Mouse (Mus musculus) spleen, postnatal 0 days (tissue): ENCODE data around the gene Psors1c2. TPM values are rescaled to one million over a fixed set of nuclear protein-coding genes. Genes with fewer than 3 reads are reported as not detected.

Experiments
- polyA plus RNA-seq: library from polyadenylated mRNA; unstranded; fragments of >200 nt; fragmentation: Nextera tagmentation; extraction: Ambion mirVana; gene quantifications from 2 replicates; pipeline ENCODE4 v1.2.1, GENCODE M21; 2015

The Psors1c2 gene
- 0.16 TPM in 1 of 2 replicates, not detected in the other for polyA plus RNA-seq

DNA sequence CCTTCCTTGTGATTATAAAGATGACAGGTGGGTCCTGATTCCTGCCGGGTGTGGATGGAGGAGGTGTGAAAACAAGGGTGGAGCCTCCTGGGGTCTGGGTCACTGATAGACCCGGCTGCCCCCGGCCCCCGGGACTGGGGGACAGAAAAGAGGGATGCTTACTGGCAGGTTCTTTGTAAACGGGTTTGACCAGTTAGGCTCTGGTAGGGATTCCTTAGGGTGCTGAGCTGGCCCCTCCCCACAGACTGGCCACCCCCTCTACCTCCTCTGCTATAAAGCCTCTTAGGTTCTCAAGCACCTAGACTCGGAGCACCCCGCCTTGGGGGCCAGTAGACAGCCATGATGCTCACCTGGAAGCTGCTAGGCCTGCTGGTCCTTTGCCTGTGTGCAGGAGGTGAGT lies at the start of gene Psors1c2:
TSS of gene Psors1c2 (plus strand) at position 301 of the 400 bp plus-strand sequence.

DNA sequence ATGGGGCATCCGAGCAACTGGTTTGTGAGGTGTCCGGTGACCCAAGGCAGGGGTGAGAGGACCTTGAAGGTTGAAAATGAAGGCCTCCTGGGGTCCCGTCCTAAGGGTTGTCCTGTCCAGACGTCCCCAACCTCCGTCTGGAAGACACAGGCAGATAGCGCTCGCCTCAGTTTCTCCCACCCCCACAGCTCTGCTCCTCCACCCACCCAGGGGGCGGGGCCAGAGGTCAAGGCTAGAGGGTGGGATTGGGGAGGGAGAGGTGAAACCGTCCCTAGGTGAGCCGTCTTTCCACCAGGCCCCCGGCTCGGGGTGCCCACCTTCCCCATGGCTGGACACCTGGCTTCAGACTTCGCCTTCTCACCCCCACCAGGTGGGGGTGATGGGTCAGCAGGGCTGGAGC lies 27.2 kb upstream of the Psors1c2 start, which contains the start of gene Pou5f1:
TSS of gene Pou5f1 (plus strand) at position 243 of the 400 bp plus-strand sequence.

DNA sequence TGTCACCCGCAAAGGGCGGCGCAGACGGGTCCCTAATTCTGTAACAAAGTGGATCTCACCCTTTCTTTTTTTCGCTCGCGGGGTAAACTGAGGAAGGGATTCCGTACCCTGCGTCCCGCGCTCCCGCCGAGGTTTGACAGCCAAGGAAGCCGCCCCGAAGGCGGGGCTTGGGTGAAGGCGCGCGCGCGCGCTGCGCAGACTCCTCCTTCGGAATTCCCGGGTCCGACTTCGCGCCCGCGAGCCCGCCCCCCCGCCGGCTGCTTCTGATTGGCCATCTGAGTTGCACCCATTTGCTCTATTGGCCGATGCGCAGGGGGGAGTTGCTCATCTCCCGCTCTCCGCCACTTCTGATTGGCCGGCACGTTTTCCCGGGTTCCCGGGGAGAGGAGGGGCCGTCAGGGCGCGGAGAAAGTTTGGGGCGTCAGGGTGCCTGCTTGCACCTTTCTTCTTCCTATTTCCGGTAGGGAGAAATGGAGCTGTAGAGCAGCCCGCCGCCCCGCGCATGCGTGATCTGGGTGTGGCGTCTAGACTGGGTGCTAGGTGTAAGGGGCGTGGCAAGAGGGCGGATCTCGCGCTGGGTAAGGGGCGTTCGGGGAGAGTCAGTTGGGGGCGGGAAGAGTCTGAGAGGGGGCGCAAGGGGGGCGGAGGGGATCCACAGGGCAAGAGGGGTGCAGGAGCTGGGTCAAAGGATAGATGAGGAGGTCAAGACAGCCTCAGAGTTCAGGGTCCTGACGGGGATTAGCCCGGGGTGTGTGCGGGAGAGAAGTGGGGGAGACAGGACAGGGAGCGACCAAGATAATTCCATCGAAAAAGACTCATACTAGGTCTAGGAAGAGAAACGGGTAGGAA lies 16.1 kb upstream of the Psors1c2 start, which contains the start of the genes Tcf19 and Cchcr1:
TSS of gene Tcf19 (minus strand) at position 173 of the 849 bp plus-strand sequence.
TSS of gene Cchcr1 (plus strand) at position 449 of the 849 bp plus-strand sequence.

DNA sequence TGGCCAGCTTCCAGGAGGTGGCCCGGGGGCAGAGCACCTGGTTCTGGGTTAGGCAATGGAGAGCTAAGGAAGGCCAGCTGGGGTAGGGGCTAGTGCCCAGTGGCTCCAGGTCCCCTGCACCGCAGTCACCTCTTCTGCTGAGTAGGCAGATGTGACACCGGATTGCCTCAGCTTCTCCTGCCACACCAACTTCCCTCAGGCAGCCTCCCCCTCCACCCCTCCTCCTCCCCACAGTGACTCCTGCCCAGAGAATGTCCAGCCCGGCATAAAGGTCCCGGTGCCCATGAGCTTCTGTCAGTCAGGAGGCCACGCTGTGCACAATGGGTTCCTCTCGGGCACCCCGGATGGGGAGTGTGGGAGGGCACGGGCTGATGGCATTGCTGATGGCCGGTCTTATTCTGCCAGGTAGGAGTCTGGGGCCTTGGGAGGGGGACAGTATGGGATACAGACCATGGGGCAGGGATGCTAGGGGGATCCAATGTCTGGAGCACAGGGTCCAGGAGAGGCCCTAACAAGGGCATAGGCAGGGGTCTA lies 18.9 kb downstream of the Psors1c2 start, which contains the start of gene Cdsn:
TSS of gene Cdsn (plus strand) at position 248 of the 534 bp plus-strand sequence.

DNA sequence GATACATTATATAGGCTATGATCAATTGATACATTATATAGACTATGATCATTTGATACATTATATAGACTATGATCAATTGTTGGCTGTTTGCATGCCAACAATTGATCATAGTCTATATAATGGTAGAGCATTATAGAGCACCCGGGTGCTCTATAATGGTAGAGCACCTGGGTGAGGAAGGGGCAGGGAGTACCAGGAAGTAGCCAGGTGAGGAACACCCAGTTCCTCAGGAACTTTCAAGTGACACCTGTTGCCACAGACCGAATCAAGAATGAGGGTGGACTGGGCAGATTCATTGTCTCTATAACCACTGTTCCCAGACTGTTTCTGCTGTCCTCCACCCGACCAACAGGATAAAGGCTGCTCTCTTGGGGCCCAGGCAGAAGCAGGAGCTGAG lies 34.1 kb downstream of the Psors1c2 start, which contains the start of gene 2300002M23Rik:
TSS of gene 2300002M23Rik (plus strand) at position 301 of the 400 bp plus-strand sequence.

Other genes with a start within 250 kb of the Psors1c2 start
- gene H2-Q1, start 212.8 kb upstream of the Psors1c2 start, polyA plus RNA-seq: 0.05 TPM in 1 of 2 replicates, not detected in the other
- 0.10 and 0.35 TPM in 2 replicates for gene H2-Q2, start 191.0 kb upstream of the Psors1c2 start, polyA plus RNA-seq
- 5.0 and 6.1 TPM in 2 replicates for gene H2-Q4, start 153.6 kb upstream of the Psors1c2 start, polyA plus RNA-seq
- 2.0 and 2.4 TPM in 2 replicates for gene H2-Q6, start 108.4 kb upstream of the Psors1c2 start, polyA plus RNA-seq
- gene H2-Q7, start 94.0 kb upstream of the Psors1c2 start, polyA plus RNA-seq: 3.9 and 4.6 TPM in 2 replicates
- 12.6 and 15.2 TPM in 2 replicates for gene H2-Q10, start 63.1 kb upstream of the Psors1c2 start, polyA plus RNA-seq
- 0.10 and 0.12 TPM in 2 replicates for gene Pou5f1, start 27.2 kb upstream of the Psors1c2 start, polyA plus RNA-seq
- 46.3 and 52.7 TPM in 2 replicates for gene Tcf19, start 16.4 kb upstream of the Psors1c2 start, polyA plus RNA-seq
- 9.7 and 11.4 TPM in 2 replicates for gene Cchcr1, start 16.1 kb upstream of the Psors1c2 start, polyA plus RNA-seq
- 0.05 and 0.07 TPM in 2 replicates for gene Cdsn, start 18.9 kb downstream of the Psors1c2 start, polyA plus RNA-seq
- not detected in 2 replicates for gene 2300002M23Rik, start 34.2 kb downstream of the Psors1c2 start, polyA plus RNA-seq
- not detected in 2 replicates for gene Sfta2, start 68.3 kb downstream of the Psors1c2 start, polyA plus RNA-seq
- gene Gm9573, start 93.4 kb downstream of the Psors1c2 start, polyA plus RNA-seq: not detected in 2 replicates
- gene Mucl3, start 110.5 kb downstream of the Psors1c2 start, polyA plus RNA-seq: 0.07 and 0.12 TPM in 2 replicates
- gene Vars2, start 134.4 kb downstream of the Psors1c2 start, polyA plus RNA-seq: 7.5 and 7.6 TPM in 2 replicates
- gene Gtf2h4, start 140.5 kb downstream of the Psors1c2 start, polyA plus RNA-seq: 23.5 and 25.8 TPM in 2 replicates
- 13.8 and 18.6 TPM in 2 replicates for gene Ddr1, start 171.4 kb downstream of the Psors1c2 start, polyA plus RNA-seq